Mouse (Mus musculus) liver, adult 10 weeks (tissue): ENCODE data around the gene Noxo1. TPM values are rescaled to one million over a fixed set of nuclear protein-coding genes. Genes with fewer than 3 reads are reported as not detected.

Source experiments
- polyA plus RNA-seq: library from polyadenylated mRNA; stranded (reverse); fragments of 350-450 nt; fragmentation: Illumina TruSeq; extraction: RNeasy Lipid Tissue Mini Kit (QIAGEN cat#74804); gene quantifications from one replicate; pipeline ENCODE4 v1.2.3, GENCODE M21; 2014; ENCODE audit warnings: low read depth, low replicate concordance

The Noxo1 gene
- polyA plus RNA-seq, result not detected

DNA sequence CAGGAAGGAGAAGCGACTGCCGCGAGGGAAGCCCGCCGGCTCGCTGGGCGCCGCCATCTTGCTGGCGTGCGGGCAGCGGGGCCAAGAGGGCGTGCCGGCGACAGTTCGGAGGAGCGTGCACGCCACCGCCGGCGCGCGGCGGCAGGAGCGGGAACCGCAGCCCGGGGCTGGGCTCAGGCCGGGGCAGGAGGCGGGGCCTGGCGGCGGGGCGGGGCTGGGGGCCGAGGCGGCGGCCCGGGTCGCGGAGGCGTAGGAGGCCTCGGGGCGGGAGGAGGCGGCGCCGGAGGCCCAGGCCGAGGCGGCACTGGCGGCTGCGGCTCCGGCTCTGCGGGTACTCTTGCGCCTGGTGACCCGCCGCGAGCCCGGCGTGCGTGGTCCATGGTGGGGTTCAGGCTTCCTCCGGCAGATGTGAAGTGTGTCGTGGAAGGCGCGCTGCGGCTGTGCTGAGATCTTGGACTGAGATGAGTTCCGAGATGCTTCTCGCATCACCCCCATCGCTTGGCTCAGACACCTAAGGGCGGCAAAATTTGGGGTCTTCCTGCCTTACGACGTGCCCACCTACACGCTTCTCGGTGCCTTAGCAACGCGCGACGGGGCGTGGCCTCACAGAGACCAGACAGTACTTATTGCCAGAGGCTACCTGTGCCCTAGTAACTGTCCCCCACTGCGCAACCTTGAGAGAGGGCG is at the start of gene Noxo1, which contains the start of gene Gfer:
Noxo1 (plus strand) TSS at position 224 of the 687 bp plus-strand sequence.
Gfer (minus strand) TSS at position 146 of the 687 bp plus-strand sequence.

DNA sequence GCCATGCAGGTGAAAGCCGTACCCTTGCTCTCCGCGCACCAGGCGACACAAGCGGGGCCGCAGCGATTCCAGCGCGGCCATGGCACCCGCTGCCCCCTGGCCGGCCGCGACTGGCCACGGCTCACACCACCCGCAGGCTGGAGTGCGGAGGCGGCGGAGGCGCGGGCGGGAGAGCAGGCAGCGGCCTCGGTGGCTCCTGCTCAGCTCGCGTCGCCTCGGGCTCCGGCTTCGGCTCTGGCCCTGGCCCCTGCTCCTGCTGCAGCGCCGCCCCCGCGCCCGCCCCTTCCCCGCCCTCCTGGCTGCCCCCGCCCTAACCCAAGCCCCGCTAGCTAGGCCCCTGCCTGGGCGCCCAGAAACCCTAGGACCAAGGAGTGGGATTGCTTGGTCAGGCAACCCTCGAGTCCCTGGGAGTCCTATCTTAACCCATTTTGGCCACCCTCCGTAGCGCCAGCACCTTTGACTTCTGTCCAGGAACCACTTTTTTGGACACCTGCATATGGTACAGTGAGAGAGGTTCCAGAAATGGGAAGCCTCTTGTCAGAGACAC is 45.9 kb upstream of the Noxo1 start, which contains the start of gene Slc9a3r2:
Slc9a3r2 (minus strand) TSS at position 258 of the 547 bp plus-strand sequence.

GRCm38 (mm10) chr17:24658017-24658758 is 37.8 kb upstream of the Noxo1 start, which contains the start of gene Npw:
Gene Npw, minus strand, starts transcription at chr17:24658457.

GRCm38 (mm10) chr17:24669545-24670245 is 26.3 kb upstream of the Noxo1 start, which contains the start of gene Zfp598:
Gene Zfp598, plus strand, starts transcription at chr17:24669687.

DNA sequence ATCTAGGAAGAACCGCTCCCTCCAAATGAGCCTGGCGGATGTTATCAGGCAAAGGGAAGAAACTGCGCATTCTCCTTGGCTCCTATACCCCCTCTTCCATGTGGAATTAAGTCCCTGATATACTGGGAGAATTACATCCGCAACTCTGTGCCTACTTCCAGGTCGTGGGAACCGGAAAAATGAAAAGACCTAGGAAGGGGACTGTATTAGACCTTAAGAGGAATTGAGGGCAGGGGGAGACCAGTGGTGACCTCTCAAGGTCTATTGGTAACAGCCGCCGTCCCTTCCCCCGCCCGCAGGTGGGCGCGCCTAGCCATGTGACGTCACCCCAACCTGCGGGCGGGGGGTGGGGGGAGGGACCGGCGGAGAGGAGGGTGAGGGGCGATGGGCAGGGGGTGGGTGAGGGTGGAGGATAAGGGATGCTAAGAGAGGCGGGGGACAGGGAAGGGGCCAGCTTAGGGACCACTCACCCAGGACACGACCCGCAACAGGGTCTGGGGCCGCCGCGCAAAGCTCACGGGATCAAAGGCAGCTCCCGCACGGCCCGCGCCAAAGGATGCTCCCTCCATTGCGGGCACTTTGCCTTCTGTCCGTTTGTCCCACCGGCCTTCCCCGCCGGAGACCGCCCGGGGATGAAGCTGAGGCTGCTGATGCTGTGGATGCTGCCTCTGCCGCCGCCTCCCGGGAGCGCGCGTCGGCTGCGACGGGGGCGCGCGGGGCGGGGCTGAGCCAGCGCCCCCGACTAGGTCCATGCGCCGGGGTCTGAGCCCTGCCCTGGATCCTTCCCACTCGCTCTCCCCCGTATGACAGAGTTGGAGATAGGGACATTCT is 6.6 kb upstream of the Noxo1 start, which contains the start of gene Syngr3:
Syngr3 (minus strand) TSS at position 705 of the 831 bp plus-strand sequence.

DNA sequence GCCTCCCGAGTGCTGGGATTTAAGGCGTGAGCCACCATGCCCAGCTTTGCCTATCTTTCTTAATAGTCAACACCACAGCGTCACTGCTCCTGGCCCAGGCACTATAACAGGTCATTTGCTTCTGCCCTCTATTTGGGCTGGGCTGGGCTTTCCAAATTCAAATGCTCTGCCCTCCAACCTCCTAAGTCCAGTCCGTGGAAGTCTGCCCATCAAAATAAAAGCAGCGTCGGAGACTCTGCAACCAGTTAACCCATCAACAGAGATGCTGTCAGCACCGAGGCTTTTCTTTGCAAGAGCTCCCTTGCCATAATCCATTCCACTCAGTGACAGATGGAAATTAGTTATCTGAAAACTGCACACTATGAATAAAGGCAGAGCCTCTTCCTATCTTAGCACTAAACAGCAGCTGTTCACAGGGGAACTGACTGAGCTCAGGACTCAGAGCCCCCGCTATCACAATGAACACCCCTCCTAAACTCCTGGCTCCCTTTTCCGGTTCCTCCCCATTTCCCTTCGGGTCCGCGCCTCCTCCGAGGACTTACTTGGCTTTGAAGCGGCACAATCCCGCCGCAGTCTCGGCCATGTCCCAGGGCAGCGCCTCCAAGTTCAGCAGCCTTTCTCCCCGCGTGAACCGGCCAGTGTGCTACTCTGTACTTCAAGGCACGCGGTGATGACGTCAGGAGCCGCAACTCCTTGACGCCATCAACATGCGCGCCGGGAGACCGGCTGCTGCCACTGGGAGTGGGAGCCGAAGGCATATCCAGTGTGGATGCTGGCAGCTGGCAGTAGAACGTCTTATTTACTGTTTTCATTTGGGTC is 11.2 kb downstream of the Noxo1 start, which contains the start of gene Tbl3:
Tbl3 (minus strand) TSS at position 679 of the 819 bp plus-strand sequence.

GRCm38 (mm10) chr17:24717943-24718342 is 21.9 kb downstream of the Noxo1 start, which contains the start of the genes Rnf151 and Rps2:
Gene Rnf151, minus strand, starts transcription at chr17:24718063.
Gene Rps2, plus strand, starts transcription at chr17:24718116.

GRCm38 (mm10) chr17:24724184-24724583 is 28.1 kb downstream of the Noxo1 start, which contains the start of gene Ndufb10:
Gene Ndufb10, minus strand, starts transcription at chr17:24724478.

GRCm38 (mm10) chr17:24727618-24728017 is 31.6 kb downstream of the Noxo1 start, which contains the start of gene Rpl3l:
Gene Rpl3l, plus strand, starts transcription at chr17:24727820.

DNA sequence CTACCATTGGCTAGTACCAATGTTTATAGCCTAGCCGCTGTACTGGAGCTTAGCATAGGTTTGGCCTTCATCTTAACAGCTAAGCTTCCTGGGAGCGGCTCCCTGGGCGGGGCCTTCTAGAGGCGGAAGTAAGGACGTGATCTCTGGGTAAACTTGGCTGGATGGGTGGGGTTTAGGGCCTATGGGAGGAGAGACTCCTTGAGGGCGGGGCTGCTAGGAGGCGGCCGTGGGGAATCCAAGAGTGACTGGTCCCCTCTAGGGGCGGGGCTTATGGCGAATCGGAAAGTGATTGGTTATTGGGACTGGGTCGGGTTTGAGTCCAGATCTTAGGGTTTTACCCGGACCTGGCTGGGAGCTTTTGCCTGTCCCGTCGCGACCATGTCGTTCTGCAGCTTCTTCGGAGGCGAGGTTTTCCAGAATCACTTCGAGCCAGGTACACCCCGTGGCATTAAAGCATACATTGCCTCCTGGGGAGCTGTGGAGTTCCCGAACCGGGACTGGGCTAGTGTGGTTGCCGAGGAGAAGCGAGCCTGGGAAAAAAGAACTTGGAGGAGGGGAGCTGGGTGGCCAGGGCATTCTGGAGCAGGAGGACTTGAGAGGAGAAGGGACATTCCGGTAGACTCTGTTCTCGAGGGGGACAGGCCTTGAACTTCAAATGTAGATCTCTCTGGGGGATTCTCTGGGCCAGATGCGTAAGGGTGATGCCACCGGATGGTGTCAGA is 40.5 kb downstream of the Noxo1 start, which contains the start of gene Msrb1:
Msrb1 (plus strand) TSS at position 313 of the 722 bp plus-strand sequence.

Other genes with a start within 250 kb of the Noxo1 start
- 0.37 TPM for gene E4f1, start 225.9 kb upstream of the Noxo1 start, polyA plus RNA-seq
- 6.5 TPM for gene Pgp, start 225.8 kb upstream of the Noxo1 start, polyA plus RNA-seq
- gene Bricd5, start 222.3 kb upstream of the Noxo1 start, polyA plus RNA-seq, result not detected
- 1.8 TPM for gene Mlst8, start 217.2 kb upstream of the Noxo1 start, polyA plus RNA-seq
- not detected for gene Caskin1, start 207.6 kb upstream of the Noxo1 start, polyA plus RNA-seq
- 3.5 TPM for gene Traf7, start 168.3 kb upstream of the Noxo1 start, polyA plus RNA-seq
- not detected for gene Rab26, start 162.0 kb upstream of the Noxo1 start, polyA plus RNA-seq
- gene Pkd1, start 146.4 kb upstream of the Noxo1 start, polyA plus RNA-seq, result 1.3 TPM
- 7.0 TPM for gene Tsc2, start 63.6 kb upstream of the Noxo1 start, polyA plus RNA-seq
- gene Nthl1, start 63.6 kb upstream of the Noxo1 start, polyA plus RNA-seq, result 0.50 TPM
- 3.9 TPM for gene Slc9a3r2, start 45.9 kb upstream of the Noxo1 start, polyA plus RNA-seq
- gene Npw, start 37.8 kb upstream of the Noxo1 start, polyA plus RNA-seq, result not detected
- 3.4 TPM for gene Zfp598, start 26.5 kb upstream of the Noxo1 start, polyA plus RNA-seq
- not detected for gene Syngr3, start 6.3 kb upstream of the Noxo1 start, polyA plus RNA-seq
- 12.1 TPM for gene Gfer, start 78 bp upstream of the Noxo1 start, polyA plus RNA-seq
- gene Tbl3, start 11.4 kb downstream of the Noxo1 start, polyA plus RNA-seq, result 0.58 TPM
- gene Rnf151, start 21.8 kb downstream of the Noxo1 start, polyA plus RNA-seq, result not detected
- 483 TPM for gene Rps2, start 21.9 kb downstream of the Noxo1 start, polyA plus RNA-seq
- 138 TPM for gene Ndufb10, start 28.2 kb downstream of the Noxo1 start, polyA plus RNA-seq
- not detected for gene Rpl3l, start 31.6 kb downstream of the Noxo1 start, polyA plus RNA-seq
- 93.0 TPM for gene Msrb1, start 40.4 kb downstream of the Noxo1 start, polyA plus RNA-seq
- not detected for gene Hs3st6, start 56.8 kb downstream of the Noxo1 start, polyA plus RNA-seq
- 22.4 TPM for gene Meiob, start 108.1 kb downstream of the Noxo1 start, polyA plus RNA-seq
- 123 TPM for gene Hagh, start 143.9 kb downstream of the Noxo1 start, polyA plus RNA-seq
- 116 TPM for gene Fahd1, start 154.1 kb downstream of the Noxo1 start, polyA plus RNA-seq
- 3.5 TPM for gene Igfals, start 169.8 kb downstream of the Noxo1 start, polyA plus RNA-seq
- 4.6 TPM for gene Nubp2, start 190.1 kb downstream of the Noxo1 start, polyA plus RNA-seq
- gene Spsb3, start 190.4 kb downstream of the Noxo1 start, polyA plus RNA-seq, result not detected
- gene Eme2, start 198.9 kb downstream of the Noxo1 start, polyA plus RNA-seq, result 1.8 TPM
- gene Mrps34, start 198.9 kb downstream of the Noxo1 start, polyA plus RNA-seq, result 3.6 TPM
- gene Nme3, start 200.3 kb downstream of the Noxo1 start, polyA plus RNA-seq, result 4.9 TPM
- gene Mapk8ip3, start 240.7 kb downstream of the Noxo1 start, polyA plus RNA-seq, result 2.4 TPM